Mouse (Mus musculus): ENCODE results near the gene Tmem63c. TPM values are rescaled to one million over a fixed set of nuclear protein-coding genes. Genes with fewer than 3 reads are reported as not detected.
A peak's percentile ranks its signal among the peaks of the same experiment; 100 is the strongest.

Tmem63c gene
- total and polyA plus RNA-seq, 3 experiments: 0.04 TPM; not detected in 2

DNA sequence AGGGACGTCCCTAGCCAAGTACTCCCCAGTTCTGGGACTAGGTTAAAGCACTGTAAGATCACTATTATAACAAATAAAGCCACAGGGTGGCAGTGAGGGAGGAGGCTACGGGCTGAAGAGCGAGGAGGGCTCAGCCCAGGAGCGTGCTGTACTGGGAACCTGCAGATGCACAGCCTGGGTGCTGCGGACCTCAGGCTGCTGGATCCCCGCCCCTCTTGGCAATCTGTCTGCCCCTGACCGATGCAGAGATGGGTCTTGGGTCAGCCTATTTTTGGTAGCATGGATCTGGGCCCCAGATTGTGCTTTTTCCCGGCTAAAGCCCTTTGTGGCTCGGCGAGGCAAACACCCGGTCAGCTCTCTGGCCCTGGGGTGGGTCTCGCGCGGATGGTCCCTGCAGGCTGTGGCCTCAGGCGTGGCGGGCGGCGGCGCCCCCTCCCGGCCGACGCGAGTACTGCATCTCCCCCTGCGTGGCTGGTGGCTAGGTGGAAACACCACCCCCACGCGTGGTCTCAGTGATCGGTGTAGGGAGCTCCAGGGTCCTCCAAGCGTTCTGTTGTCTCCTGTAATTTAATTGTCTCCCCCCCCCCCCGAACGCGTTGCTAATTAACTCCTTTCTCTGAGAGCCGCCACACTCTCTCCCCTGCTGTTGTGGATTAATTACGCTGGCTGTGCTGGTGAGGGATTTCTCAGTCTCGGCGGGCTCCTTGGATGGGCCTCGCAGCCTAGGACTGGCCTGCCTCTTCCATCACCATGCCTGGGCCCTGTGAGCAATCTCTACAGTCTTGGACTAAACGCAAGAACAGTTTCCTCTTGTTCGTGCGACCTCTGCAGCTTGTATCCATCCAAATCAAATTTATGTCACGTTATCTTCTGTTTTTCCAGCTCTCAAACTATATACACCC, 46.5 kb upstream of the Tmem63c start (continued):
- TF ChIP-seq USF1 (IDR thresholded peaks at IDR 0.05; ENCODE audit: low read depth, low read length): no peak
- no peak for TF ChIP-seq EP300 (IDR thresholded peaks at IDR 0.05; ENCODE audit: low read depth in 1 of 2, low read length in 2 of 2)
- TF ChIP-seq GABPA (IDR thresholded peaks at IDR 0.05; ENCODE audit: low read depth, low read length): no peak

DNA sequence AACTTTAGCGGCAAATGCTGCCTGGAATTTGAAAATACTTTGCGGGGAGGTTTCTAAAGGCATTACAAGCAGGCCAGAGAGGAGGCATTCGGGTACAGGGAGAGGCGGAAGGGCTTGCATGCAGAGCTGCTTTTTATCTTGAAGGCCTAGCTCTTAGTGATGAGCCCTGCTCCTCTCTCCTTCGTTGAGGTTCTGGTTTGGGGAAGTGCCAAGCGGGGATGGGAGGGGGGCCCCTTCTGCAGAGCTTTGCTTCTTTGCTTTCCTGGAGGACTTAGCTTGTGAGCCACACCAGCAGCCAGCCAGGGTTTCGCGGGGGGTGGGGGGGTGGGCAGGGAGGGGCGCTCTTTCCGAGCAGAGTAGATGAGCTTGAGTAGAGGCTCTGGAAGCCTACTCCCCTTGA, 45.4 kb upstream of the Tmem63c start:
- Histone ChIP-seq H3K4me1 (ENCODE audit: control insufficient read depth in 1 of 2, insufficient read depth in 2 of 2, low read length in 2 of 2) (peaks cover 14 to 32% of the 10 kb centered on the region in 2 experiments), H3K27ac (ENCODE audit: control insufficient read depth, low read depth, low read length) (peak overlapping the region; percentile 50), H3K9me3 (replicated peaks; ENCODE audit: insufficient read depth, low read length) (no peaks in the 10 kb centered on the region), H3K36me3 (ENCODE audit: control insufficient read depth in 1 of 2, insufficient read depth in 2 of 2, low read length in 2 of 2) (peaks cover 0 to 19% of the 10 kb centered on the region in 2 experiments; a peak in 2 of 4 replicates), H3K4me3 (ENCODE audit: control insufficient read depth in 1 of 2, insufficient read depth in 1 of 2, low read depth in 2 of 2, low read length in 2 of 2) (peak overlapping the region; percentile 26 to 42; a peak in 2 of 4 replicates), H3K79me2 (ENCODE audit: control insufficient read depth, insufficient read depth, low read length, poor library complexity) (no peaks in the 10 kb centered on the region), H3K27me3 (ENCODE audit: control insufficient read depth in 1 of 2, insufficient read depth in 2 of 2, low read length in 2 of 2) (no peaks in the 10 kb centered on the region), H3K9ac (ENCODE audit: control insufficient read depth, low read depth, low read length, poor library complexity, severe bottlenecking) (peak overlapping the region; percentile 64)
- TF ChIP-seq GABPA (IDR thresholded peaks at IDR 0.05; ENCODE audit: low read depth, low read length) (no peak), ZC3H11A (IDR thresholded peaks at IDR 0.05; ENCODE audit: low read depth, low read length) (no peak), TBP (IDR thresholded peaks at IDR 0.05; ENCODE audit: low read depth, low read length) (peak; percentile 98), ZKSCAN1 (IDR thresholded peaks at IDR 0.05; ENCODE audit: low read depth, low read length) (no peak), ETS1 (IDR thresholded peaks at IDR 0.05; ENCODE audit: low read depth, low read length) (no peak), RCOR1 (IDR thresholded peaks at IDR 0.05; ENCODE audit: low read depth, low read length) (peak; percentile 43), SIN3A (IDR thresholded peaks at IDR 0.05; ENCODE audit: low read length) (no peak; the same call in 1 of the 2 replicates), UBTF (IDR thresholded peaks at IDR 0.05; ENCODE audit: borderline replicate concordance, insufficient read depth, low read depth, low read length) (peak; percentile 98), GATA1 (IDR thresholded peaks at IDR 0.05; ENCODE audit: low read depth, low read length) (peak; percentile 35; the same call in 1 of the 2 replicates), MAZ (IDR thresholded peaks at IDR 0.05; ENCODE audit: low read depth, low read length) (peak; percentile 80)
- DNase-seq (ENCODE audit: low read depth, low spot score): peak; percentile 88

- no peaks in the 10 kb centered on the region for H3K79me2 ChIP-seq (ENCODE audit: control insufficient read depth, insufficient read depth, low read length, poor library complexity)
- no peak overlapping the region for H3K4me3 ChIP-seq (ENCODE audit: control insufficient read depth in 1 of 2, insufficient read depth in 1 of 2, low read depth in 2 of 2, low read length in 2 of 2)
- no peak overlapping the region for H3K9ac ChIP-seq (ENCODE audit: control insufficient read depth, low read depth, low read length, poor library complexity, severe bottlenecking)
- H3K9me3 ChIP-seq (replicated peaks; ENCODE audit: insufficient read depth, low read length): no peaks in the 10 kb centered on the region
- peaks cover 0 to 12% of the 10 kb centered on the region in 2 experiments; a peak in 2 of 4 replicates for H3K36me3 ChIP-seq (ENCODE audit: control insufficient read depth in 1 of 2, insufficient read depth in 2 of 2, low read length in 2 of 2)
- peaks cover 10 to 24% of the 10 kb centered on the region in 2 experiments for H3K4me1 ChIP-seq (ENCODE audit: control insufficient read depth in 1 of 2, insufficient read depth in 2 of 2, low read length in 2 of 2)
- no peak overlapping the region for H3K27ac ChIP-seq (ENCODE audit: control insufficient read depth, low read depth, low read length)
- peak; percentile 61 for TF ChIP-seq RAD21 (IDR thresholded peaks at IDR 0.05; ENCODE audit: low read depth, low read length)
- peak; percentile 45 to 69 (median 57); a peak in 5 of 6 replicates for TF ChIP-seq CTCF (IDR thresholded peaks at IDR 0.05 in 2 of 3, conservative IDR thresholded peaks at IDR 0.05 in 1 of 3; ENCODE audit: control insufficient read depth in 1 of 3, insufficient read depth in 1 of 3, low read depth in 2 of 3, low read length in 3 of 3, poor library complexity in 1 of 3, severe bottlenecking in 1 of 3)
- no peak for TF ChIP-seq TAL1 (IDR thresholded peaks at IDR 0.05; ENCODE audit: low read length)
- peak; percentile 55 for TF ChIP-seq ZC3H11A (IDR thresholded peaks at IDR 0.05; ENCODE audit: low read depth, low read length)
- TF ChIP-seq CHD1 (IDR thresholded peaks at IDR 0.05; ENCODE audit: low read depth, low read length): no peak
- peak; percentile 63 for TF ChIP-seq SMC3 (IDR thresholded peaks at IDR 0.05; ENCODE audit: low read depth, low read length)
- no peak for TF ChIP-seq ELF1 (IDR thresholded peaks at IDR 0.05; ENCODE audit: low read depth, low read length)
- no peaks in the 10 kb centered on the region for H3K27me3 ChIP-seq (ENCODE audit: control insufficient read depth in 1 of 2, insufficient read depth in 2 of 2, low read length in 2 of 2)
- no peak for DNase-seq (ENCODE audit: low read depth, low spot score)
Observed at GRCm38 (mm10) chr12:86976511-86977168, 44.5 kb upstream of the Tmem63c start.

Data from MEL (cell line).